Mouse (Mus musculus) hindbrain, postnatal 0 days (tissue): ENCODE measurements around the gene Pcna. TPM values are rescaled to one million over a fixed set of nuclear protein-coding genes. Genes with fewer than 3 reads are reported as not detected.

Experiments
- ATAC-seq: fragments of 200-750 bp; cut with Nextera tagmentation; 2 replicates; pipeline ENCODE4 v1.8.0; 2017; ENCODE audit warnings: mild to moderate bottlenecking, moderate TSS enrichment, moderate library complexity
- DNase-seq: peaks from one replicate; pipeline ENCODE4 v3.0.0-alpha.2; 2015; ENCODE audit warnings: low spot score
- H3K27ac ChIP-seq: fragments of 300-500 bp; sonication (generic); 2 replicates; pipeline ENCODE4 v1.5.1; 2014; ENCODE audit warnings: mild to moderate bottlenecking
- H3K27me3 ChIP-seq: fragments of 300-500 bp; sonication (generic); 2 replicates; pipeline ENCODE4 v1.6.1; 2014; ENCODE audit warnings: low read length, mixed read lengths; ENCODE audit not compliant: insufficient read depth
- H3K36me3 ChIP-seq: fragments of 300-500 bp; sonication (generic); 2 replicates; pipeline ENCODE4 v1.6.1; 2014; ENCODE audit warnings: low read length, mixed read lengths; ENCODE audit not compliant: insufficient read depth
- H3K4me1 ChIP-seq: fragments of 300-500 bp; sonication (generic); 2 replicates; pipeline ENCODE4 v1.6.1; 2014; ENCODE audit warnings: antibody characterized with exemption, low read length, mixed read lengths; ENCODE audit not compliant: insufficient read depth
- H3K4me2 ChIP-seq: fragments of 300-500 bp; sonication (generic); 2 replicates; pipeline ENCODE4 v1.6.1; 2014; ENCODE audit warnings: low read depth, mild to moderate bottlenecking, low read length, moderate library complexity, mixed read lengths
- H3K4me3 ChIP-seq: fragments of 300-500 bp; sonication (generic); 2 replicates; pipeline ENCODE4 v1.5.1; 2014; ENCODE audit warnings: low read length
- H3K9ac ChIP-seq: fragments of 300-500 bp; sonication (generic); replicated peaks from 2 replicates; pipeline ENCODE4 v1.6.1; 2014; ENCODE audit warnings: mild to moderate bottlenecking, low read length, moderate library complexity, mixed read lengths
- H3K9me3 ChIP-seq: fragments of 300-500 bp; sonication (generic); 2 replicates; pipeline ENCODE4 v1.6.1; 2016; ENCODE audit warnings: low read length, mixed read lengths
- CTCF ChIP-seq: IDR thresholded peaks from 2 replicates; pipeline ENCODE4 v1.5.1; 2016; ENCODE audit warnings: antibody characterized with exemption, control low read depth, low read depth
- WGBS: fragments of 180-500 bp; shearing (Covaris S2); extraction: QIAGEN DNeasy Blood & Tissue Kit; methylation state at CpG from one replicate; pipeline ENCODE4 v1.1.7; 2014; 5-methylcytosine and 5-hydroxymethylcytosine counted together
- polyA plus RNA-seq: library from polyadenylated mRNA; unstranded; fragments of >200 nt; fragmentation: Nextera tagmentation; extraction: Ambion mirVana; gene quantifications from 2 replicates; pipeline ENCODE4 v1.2.1, GENCODE M21; 2015
- total RNA-seq: library from RNA; depleted of rRNA; stranded (reverse); fragments of >200 nt; gene quantifications from 2 replicates; pipeline ENCODE4 v1.2.3, GENCODE M21; 2014

The Pcna gene
- total and polyA plus RNA-seq, 2 experiments from 2014 or later = 131 to 174 TPM

DNA sequence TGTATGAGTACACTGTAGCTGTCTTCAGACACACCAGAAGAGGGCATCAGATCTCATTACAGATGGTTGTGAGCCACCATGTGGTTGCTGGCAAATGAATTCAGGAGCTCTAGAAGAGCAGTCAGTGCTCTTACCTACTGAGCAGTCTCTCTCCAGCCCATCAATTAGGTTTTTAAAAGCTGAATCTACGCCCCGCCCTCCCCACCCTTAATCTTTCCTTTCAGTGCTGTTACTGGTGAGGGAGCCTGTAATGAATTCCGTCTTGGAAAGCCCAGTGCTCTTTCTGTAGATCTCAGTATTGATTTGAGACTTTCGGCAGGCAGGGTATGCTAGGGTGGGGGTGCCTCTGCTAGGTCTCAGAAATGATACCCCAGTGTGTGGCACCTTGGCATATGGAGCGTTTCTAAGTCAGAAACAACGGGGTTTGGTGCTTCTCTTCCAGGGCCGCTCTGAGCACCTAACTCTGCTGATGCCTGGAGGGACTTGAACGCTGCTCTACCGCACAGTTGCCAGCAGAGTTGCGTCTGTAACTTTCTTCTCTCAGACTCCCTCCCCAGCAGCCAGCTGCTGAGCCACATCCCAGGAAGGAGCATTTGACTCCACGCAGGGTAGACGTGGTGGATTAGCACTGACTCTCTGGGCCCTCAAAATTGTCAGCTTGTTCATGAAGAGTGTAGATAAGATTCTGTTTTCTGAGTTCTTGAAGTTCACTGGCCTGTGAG, 29.5 kb upstream of the Pcna start:
- no peak for DNase-seq
- peak overlapping the region; percentile 15; the same call in 1 of the 2 replicates for H3K27ac ChIP-seq
- no peak overlapping the region for H3K9ac ChIP-seq
- no peak for ATAC-seq
- H3K27me3 ChIP-seq = no peaks in the 10 kb centered on the region
- H3K36me3 ChIP-seq = no peaks in the 10 kb centered on the region
- no peak overlapping the region for H3K4me3 ChIP-seq
- H3K9me3 ChIP-seq = no peaks in the 10 kb centered on the region
- peaks cover 4% of the 10 kb centered on the region; the same call in 1 of the 2 replicates for H3K4me1 ChIP-seq
- no peak; the same call in 1 of the 2 replicates for TF ChIP-seq CTCF
- no peak overlapping the region for H3K4me2 ChIP-seq
- WGBS = 32% methylated on average over 12 of the region's 12 CpGs

DNA sequence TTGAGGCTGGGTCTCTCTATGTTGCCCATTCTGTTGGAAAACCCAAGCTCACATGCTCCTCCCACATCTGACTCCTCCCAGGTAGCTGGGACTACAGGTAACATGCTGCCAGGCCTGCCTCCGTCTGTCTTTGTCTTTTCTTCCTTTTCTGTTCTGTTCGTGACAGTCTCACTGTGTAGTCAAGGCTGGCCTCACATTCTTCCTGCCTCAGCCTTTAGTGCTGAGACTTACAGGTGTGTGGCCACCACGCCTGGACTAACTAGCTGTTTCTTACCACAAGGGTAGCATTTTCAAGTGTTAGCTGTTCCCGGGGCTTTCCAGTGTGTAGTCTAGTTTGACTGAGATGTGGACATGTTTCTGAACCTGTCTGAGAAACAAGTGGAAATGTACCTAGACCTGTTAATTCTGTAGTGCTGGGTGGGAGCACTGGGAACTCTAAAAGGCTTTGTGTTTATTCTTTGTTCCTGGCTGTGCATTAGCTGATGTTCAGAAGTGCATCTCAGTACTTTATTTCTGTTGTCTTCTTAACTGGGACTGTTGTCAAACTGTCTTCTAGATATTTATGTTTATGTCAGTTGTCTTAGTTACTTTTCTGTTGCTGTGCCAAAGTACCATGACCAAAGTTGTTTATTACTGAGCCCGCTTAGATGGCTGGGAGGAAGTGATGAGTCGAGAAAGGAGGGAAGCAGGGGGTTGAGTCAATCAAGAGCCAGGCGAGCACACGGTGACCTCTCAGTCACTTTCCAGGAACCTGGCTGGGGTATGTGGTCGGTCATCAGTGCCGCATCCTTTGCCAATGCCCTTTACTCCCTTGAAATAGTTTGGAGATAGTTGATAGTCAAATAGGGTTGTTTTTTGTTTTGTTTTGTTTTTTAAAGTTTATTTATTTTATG, 28.7 kb upstream of the Pcna start:
- Histone ChIP-seq H3K9ac (no peak overlapping the region), H3K4me1 (peaks cover 4% of the 10 kb centered on the region; the same call in 1 of the 2 replicates), H3K4me2 (no peak overlapping the region), H3K27ac (no peak overlapping the region), H3K36me3 (no peaks in the 10 kb centered on the region), H3K4me3 (no peak overlapping the region), H3K9me3 (no peaks in the 10 kb centered on the region), H3K27me3 (no peaks in the 10 kb centered on the region)
- DNase-seq (no peak), ATAC-seq (no peak)
- WGBS = 56% methylated on average over 10 of the region's 10 CpGs
- no peak; the same call in 1 of the 2 replicates for TF ChIP-seq CTCF

DNA sequence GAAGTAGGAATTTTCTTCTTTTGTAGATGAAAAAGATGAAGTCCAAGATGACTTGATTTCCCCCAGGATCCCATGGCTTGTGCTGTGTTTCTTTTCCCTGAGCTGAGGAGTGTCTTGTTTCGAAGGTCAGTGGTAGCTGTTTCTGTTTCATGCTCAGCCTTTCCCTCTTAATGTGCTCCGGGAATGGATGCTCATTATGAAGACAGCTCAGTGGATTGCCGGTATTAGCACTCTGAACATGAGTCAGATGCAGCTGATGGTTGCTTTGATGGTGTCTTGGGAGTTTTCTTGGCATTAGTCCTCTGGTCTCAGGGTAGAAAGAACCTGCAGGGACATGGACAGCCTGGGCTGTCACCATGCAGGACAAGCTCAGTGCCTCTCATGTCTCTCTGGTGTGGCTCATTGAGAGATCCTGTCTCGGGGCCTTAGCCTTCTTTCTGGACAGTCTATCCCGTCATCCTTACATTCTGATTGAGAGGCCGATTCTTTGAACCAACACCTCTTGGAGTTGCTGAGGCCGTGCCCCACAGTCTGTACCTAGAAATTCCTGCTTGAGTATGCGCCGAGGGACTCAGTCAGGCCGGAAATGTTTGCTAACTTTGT, 27.5 kb upstream of the Pcna start:
- no peaks in the 10 kb centered on the region for H3K9me3 ChIP-seq
- H3K4me3 ChIP-seq = no peak overlapping the region
- ATAC-seq (no peak), DNase-seq (no peak)
- H3K36me3 ChIP-seq = no peaks in the 10 kb centered on the region
- H3K27ac ChIP-seq = no peak overlapping the region
- H3K4me2 ChIP-seq = no peak overlapping the region
- no peak for TF ChIP-seq CTCF
- no peaks in the 10 kb centered on the region for H3K27me3 ChIP-seq
- 93% methylated on average over 10 of the region's 10 CpGs for WGBS
- peaks cover 4% of the 10 kb centered on the region; the same call in 1 of the 2 replicates for H3K4me1 ChIP-seq
- H3K9ac ChIP-seq = no peak overlapping the region

DNA sequence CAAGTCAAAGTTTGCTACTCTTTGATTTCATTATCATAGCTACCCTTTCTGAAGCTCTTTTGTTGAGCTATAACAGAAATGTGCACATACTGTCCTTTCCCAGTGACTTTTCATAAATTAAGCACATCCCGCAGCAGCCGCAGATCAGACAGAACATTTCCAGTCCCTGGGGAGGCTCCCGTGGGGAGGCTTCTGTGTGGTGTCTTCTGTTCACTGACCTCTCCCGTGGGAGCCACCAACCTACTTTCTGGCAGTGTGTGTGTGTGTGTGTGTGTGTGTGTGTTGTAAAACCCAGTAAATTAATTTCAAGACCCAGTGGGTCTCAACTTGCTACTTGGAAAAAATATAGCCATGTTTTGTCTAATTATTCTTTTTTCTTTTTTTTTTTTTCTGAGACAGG, 26.9 kb upstream of the Pcna start:
- DNase-seq (no peak), ATAC-seq (no peak)
- H3K4me2 ChIP-seq = no peak overlapping the region
- no peaks in the 10 kb centered on the region for H3K27me3 ChIP-seq
- H3K36me3 ChIP-seq = no peaks in the 10 kb centered on the region
- 57% methylated on average over 4 of the region's 4 CpGs for WGBS
- no peak overlapping the region for H3K27ac ChIP-seq
- H3K4me1 ChIP-seq = peaks cover 4% of the 10 kb centered on the region; the same call in 1 of the 2 replicates
- H3K9me3 ChIP-seq = no peaks in the 10 kb centered on the region
- TF ChIP-seq CTCF = no peak
- H3K9ac ChIP-seq = no peak overlapping the region
- no peak overlapping the region for H3K4me3 ChIP-seq

DNA sequence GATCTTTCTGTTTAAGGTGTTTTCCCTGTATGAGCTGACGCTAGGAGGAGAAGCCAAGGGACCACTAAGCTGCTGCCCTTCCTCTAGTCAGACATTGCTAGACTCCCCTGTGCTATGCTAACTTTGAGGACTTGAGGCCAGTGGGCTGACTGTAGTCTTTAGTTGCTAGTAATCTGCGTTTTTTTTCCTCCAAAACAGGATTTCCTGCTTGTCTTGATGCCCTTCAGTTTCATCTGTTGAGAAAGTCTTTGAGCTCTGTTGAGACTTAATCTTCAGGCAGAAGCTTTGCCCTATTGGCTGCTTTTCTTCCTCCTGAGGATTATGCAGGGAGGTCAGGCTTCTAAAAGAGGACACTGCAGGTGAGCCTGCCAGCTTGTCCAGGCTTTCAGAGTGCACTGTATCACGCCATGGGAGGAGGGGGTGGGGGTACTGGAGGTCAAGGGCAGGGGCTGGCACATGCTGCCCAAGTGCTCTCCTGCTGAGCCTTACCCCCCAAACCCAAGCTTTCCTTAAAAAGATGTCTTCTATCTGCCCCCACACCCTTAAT, 26.3 kb upstream of the Pcna start:
- DNase-seq (no peak), ATAC-seq (no peak)
- Histone ChIP-seq H3K4me2 (no peak overlapping the region), H3K27me3 (no peaks in the 10 kb centered on the region), H3K9ac (no peak overlapping the region), H3K4me1 (peaks cover 4% of the 10 kb centered on the region; the same call in 1 of the 2 replicates), H3K4me3 (no peak overlapping the region), H3K27ac (no peak overlapping the region), H3K9me3 (no peaks in the 10 kb centered on the region), H3K36me3 (no peaks in the 10 kb centered on the region)
- 67% methylated on average over 3 of the region's 3 CpGs for WGBS
- TF ChIP-seq CTCF = no peak

DNA sequence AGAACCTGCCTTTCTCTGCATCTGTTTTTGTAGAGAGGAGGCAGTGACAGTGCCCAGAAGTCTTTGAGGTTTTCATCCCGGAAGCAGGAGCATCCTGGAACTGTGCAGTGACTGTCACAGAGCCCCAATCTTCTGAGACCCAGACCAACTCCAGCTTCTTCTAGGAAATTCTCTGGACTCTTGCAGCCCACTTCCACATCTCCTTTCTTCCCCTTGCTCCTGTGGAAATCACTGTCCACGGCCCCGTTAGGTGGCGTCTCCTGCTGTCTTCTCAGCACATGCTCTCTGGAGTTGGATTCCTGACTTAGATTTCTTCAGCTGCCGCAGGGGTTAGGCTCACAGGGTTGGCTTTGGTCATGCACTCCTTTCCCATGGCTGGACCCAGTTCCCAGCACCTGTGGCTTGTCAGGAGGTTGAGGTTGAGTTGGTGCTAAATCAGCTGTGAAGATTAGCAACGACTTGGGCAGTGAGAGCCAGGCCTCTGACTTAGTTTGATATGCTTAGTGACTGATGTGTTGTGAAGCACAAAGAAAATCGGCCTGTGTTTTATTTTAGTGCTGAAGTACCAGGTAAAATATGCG, 25.2 kb upstream of the Pcna start:
- no peaks in the 10 kb centered on the region for H3K9me3 ChIP-seq
- H3K4me3 ChIP-seq = no peak overlapping the region
- H3K27me3 ChIP-seq = no peaks in the 10 kb centered on the region
- WGBS = 71% methylated on average over 8 of the region's 8 CpGs
- DNase-seq = no peak
- no peak overlapping the region for H3K9ac ChIP-seq
- no peak for ATAC-seq
- H3K4me2 ChIP-seq = no peak overlapping the region
- peaks cover 4% of the 10 kb centered on the region; the same call in 1 of the 2 replicates for H3K4me1 ChIP-seq
- no peak overlapping the region for H3K27ac ChIP-seq
- TF ChIP-seq CTCF = no peak
- no peaks in the 10 kb centered on the region for H3K36me3 ChIP-seq
